Mouse (Mus musculus) embryo, embryonic 9.5 days (tissue): ENCODE data around the gene Ube2d1.
A peak's percentile ranks its signal among the peaks of the same experiment; 100 is the strongest.

Experiments used
- DNase-seq: peaks from one replicate; pipeline ENCODE4 v3.0.0-alpha.2; 2017; ENCODE audit errors: extremely low spot score

Ube2d1 gene

DNA sequence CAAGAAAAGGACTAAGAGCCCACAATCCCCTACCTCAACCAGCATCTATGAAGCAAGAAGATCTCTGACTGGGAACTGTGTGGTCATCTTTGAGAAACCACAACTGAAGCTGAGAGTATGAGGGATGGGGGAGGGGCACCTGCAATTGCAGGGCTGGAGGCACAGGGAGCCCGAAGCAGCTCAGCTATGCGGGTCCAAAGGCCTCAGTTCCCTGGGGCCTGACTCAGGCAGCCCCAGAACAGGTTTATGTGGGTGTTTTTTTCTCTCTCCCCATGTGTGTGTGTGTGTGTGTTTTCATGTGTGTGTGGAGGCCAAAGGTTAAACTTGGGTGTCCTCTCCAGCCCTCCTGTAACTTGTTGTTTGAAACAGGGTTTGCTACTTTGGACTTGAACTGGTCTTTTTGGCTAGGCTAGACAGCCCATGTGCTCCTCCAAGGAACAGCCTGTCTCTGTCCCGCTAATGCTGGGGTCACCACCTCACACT is 6.2 kb upstream of the Ube2d1 start:
- DNase-seq: no peak

DNA sequence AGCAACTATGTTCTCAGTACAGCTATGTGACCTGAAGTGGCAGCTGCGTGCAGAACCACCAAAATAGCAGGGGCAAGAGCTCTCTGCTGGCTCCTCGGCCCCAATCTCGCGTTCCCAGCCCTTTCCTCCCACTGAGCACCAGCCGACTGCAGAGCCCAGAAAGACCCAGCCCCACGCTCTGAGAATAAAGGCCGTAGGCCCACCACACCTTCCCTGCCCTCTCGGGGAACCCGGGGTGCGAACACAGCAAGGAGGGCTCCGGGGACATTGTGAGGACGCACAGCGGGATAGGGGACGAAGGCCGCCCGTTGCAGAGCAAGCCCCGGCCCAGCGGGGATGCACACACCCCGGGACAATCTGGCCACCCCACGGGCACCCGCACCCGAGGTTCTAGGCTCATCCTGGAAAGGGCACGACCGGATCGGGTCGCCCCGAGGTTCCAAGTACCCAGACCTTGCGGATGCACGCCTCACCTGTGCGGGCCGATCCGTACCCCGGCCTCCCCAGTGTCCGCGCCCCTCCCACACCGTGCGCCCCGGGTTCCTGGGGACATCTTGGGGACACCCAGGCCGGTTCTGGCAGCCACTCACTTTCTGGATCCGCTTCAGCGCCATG is 444 bp downstream of the Ube2d1 start:
- peak; percentile 66 for DNase-seq

DNA sequence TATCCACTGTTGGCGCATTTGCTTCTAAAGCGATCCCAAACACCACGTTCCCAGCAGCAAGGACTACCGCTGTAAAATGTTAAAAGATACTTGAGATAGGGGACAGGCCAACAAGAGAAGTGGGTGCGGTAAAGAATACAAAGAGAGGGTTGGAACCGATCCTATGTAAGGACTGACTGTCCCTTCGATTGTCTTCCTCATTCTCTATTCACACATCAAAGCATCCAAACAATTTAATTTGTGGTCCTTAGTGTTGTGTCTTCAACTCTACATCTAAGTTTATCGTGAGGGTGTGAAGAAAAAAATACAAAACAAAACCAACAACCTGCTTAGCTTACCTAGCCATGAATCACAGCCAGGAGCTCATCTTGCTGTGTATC is 941 bp downstream of the Ube2d1 start:
- no peak for DNase-seq

DNA sequence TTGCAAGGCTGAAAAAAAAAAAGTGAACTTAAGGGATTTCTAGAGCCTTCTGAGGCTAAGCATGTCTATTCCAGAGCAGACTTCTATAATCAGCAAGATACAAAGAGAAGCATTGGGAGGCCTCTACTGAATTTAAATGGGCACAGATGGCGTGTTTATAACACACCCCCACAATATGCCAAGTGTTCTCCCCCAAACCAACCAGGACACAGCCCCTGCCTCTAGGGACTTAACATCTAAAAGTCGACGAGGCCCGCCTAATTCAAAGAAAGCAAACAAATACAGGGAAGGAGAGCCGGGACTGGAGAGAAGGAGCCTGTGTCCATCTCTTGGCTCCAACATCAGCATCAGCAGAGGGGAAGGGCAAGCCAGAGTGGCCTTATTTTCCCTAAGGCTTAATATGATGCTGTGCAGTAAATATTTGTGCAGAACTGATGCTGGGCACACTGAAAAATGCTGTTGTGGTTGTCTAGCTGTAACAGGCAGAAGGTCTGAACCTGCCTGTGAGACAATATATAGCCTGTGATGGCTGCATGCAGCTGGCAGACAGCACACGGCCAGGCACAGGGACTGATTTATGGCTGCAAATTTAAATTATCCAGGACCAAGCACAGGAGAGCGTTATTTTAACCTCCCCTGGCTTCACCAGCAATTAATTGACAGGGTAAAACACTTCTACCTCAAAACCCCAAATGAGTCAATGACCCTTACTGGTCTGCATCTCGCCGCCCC is 11.9 kb downstream of the Ube2d1 start:
- DNase-seq: no peak

DNA sequence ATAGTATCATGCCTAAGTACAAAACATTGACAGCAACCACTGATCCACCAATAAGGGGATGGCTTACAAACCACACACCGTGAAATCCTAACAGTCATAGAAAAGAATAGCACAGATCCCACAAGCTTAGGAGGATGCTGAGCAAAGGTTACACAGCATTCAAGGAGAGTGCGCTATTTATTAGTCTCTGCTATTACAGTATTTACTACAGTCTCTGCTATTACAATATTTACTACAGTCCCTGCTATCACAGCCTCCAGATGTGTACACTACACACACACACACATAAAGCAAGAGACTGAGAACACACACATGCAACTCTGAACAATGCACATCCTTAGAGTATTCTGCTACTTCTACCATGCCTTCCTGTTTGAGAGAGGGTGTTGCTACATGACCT is 17.1 kb downstream of the Ube2d1 start:
- DNase-seq: no peak

DNA sequence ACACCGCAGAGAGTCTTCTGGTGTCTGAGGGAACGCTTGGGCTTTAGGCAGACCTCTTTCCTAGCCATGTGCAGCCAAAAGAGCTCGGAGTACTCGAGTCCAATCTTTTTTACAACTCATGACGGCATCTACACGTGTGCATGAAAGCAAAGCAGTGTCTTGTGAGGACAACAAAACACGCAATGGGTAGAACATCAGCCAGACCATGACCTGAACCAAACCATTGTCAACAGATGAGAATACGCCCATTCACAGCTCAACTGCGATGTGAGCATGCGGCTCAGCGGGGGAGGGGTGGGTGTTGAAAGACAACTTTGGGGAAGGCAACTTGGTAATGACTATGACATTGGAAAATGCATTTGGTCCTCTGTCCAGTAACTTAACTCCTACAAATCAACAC is 17.6 kb downstream of the Ube2d1 start:
- no peak for DNase-seq

DNA sequence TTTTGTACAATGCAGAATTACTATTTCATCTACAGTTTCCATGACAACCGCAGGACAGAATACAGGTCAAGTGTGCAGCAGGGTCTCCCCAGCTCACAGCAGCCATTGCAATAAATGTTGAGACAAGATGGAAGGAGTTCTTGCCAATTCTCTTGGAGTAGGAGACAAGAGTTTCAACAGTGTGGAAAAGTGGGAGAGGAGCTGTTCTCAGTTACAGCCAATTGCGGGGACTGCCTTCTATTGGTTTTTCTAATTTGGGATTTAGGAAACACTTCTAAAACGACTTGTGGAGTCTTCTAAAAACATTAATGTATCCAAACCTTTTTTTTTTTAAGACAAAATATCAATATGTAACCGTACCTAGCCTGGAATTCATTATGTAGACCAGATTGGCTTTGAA is 20.0 kb downstream of the Ube2d1 start:
- DNase-seq: no peak

DNA sequence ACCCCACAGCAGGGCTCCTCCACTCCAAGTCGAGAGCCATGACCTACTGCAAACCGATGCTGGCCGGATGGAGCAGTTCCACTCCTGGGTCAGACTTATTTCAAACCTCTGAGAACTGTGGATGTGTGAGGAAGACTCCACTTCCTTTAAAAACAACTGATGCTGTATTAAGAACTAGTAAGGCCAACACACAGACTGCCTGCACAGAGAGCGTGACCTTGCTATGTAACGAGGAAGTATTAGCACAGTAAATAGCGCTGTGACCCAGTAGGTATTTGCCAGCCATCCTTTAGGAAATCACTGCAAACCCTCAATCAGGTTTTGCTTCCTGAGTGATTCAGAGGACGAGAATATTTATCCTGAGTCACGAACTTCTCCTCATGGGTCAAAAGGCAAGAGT is 23.4 kb downstream of the Ube2d1 start:
- no peak for DNase-seq

DNA sequence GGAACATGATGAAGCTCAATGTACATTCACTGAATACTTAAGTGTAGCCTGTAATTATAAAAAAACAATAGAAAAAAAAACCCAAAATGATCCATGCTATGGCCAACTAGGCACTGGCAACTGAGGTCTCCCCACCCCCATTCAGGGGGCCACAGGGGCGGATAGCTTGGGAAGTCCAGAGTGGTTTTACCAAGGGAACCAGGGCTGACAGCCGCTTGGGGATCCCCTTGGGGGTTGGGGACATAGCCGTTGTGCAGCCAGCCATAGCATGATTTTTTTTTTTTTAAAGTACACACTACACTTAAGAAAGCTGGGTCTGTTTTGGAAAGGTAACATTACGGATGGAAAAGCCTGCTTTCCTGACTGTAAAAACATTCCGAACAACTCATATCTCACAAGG is 26.1 kb downstream of the Ube2d1 start:
- DNase-seq: no peak

DNA sequence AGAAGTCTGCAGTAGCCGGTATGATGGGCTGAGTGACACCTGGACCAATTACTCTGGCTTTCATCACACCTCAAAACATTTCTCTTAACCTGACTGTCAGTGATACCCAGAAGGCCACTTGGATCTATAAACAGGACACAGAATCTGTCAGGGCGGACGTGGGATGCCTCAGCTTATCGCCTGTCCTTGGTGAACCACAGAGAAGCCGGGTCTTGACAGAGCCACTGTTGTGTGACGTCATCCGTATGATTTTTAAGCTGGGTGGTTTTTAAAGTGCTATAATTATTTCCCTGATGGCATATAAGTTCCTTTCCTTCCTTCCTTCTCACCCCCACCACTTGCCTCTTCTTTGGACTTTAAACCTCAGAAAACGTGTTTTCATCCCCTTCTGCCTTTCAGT is 26.5 kb downstream of the Ube2d1 start:
- no peak for DNase-seq

DNA sequence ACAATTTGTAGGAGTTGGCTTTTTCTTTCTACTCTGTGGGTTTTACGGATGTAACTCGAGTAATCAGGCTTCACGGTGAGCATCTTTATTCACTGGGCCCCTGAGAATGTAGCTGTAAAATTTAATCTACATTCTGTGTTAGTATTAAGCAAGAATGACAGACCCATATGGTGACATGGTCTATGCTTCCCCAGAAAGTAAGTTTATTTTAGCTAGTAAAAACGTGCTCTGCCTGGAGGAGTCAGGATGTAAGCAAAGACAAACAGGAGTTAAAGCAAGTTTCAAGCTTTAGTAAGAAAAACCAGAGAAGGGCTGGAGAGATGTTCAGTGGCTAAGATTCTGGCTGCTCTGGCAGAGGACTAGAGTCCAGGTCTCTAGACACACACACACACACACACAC is 31.9 kb downstream of the Ube2d1 start:
- no peak for DNase-seq

DNA sequence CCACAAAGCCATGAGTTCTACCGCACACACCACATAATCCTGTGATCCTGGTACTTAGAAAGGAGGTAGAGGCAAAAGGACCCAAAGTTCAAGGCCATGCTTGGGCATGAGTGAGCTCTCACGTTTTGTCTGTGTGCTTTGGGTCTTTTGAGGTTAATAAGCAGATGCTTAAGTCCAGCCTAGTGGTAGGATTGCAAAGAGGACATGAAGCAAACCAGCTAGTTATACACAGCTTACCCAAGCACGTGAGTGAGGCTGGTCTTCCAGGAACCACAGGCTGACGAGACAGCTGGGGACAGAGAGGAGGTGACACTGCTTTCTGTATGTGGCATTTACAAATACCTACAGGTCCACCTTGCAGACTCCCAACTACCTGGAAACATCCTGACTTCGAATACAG is 32.6 kb downstream of the Ube2d1 start:
- no peak for DNase-seq

DNA sequence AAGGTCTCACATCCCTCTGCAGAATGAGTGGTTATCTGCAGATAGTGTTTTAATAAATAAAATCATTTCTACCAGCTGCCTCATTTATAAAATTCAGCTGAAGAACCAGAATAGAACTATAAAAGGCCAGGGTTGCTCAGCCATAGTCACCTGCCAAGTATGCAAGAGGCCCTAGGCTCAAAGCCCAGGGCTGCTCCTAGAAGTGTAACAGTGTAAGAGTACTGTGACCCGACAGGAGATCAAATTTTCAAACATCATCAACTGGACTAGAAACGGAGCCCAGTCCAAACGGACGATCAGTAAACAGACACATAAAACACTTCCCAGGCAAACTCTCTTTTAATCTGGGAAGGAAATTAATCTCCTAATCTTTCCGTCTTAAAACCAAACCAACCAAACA is 33.2 kb downstream of the Ube2d1 start:
- no peak for DNase-seq

DNA sequence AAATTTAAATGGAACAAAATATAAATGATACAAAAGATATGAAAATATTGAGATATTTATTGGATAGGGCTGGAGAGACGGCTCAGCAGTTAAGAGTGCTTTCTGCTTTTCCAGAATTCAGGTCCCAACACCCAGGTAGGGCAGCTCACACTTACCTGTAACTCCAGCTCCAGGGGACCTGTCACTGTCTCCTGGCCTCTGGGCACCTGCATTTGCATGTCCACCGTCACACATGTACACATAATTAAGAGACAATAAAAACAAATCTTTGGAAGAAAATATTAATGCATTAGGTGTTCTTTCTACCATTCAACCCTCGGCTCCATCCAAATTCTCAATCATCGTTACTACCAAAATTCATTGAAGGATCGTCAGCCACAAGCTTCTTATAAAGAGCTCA is 33.8 kb downstream of the Ube2d1 start:
- no peak for DNase-seq

DNA sequence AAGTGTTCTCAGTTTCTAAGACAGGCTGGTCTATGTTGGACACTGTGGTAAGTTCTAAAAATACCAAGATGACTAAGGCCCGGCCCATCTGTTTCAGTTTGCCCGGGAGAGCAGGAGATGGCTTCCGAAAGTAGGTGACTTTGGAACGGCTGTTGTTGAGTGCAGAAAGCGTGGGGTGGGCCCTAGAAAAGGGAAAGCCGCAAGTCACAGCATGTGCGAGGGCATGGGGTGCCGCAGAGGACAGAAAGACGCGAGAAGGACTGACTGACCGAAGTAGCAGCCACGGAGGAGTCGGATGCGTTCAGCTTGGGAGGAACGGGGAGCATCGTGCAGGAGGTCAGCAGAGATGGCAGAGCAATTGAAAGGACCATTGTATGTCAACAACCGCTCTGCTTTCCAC is 34.6 kb downstream of the Ube2d1 start:
- no peak for DNase-seq

DNA sequence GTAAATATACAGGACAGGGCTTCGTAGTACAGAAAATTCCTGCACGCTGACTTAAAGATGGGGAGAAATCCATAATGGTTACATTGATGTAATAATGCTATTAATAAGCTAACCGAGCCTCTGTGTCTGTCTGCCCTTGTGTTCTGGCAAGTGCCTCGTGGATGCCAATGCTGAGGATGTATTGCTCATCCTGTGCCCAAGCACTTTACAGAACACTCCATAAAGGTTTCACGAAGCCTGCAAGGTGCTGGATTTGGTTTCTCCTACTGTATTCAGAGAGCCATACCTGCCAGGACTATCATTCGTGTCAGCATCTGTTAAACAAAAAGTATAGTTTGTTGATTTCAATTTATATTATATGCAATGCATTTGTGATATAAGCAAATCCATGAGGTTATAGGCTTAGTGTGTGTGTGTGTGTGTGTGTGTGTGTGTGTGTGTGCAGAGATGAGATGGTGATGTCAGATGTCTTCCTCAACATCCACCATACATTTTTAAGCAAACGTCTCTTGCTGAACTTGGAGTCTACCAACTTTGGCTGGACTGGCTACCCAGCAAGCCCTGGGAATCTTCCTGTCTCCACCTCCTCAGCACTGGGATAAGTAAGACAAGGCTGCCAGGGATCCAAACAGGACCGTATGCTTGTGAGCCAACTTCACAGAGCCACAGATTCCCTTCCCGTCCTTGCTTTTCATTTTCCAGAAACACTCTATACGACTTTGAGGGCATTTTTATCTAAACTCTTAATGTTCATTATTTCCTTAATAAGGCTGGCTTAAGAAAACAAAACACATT is 35.8 kb downstream of the Ube2d1 start:
- no peak for DNase-seq

DNA sequence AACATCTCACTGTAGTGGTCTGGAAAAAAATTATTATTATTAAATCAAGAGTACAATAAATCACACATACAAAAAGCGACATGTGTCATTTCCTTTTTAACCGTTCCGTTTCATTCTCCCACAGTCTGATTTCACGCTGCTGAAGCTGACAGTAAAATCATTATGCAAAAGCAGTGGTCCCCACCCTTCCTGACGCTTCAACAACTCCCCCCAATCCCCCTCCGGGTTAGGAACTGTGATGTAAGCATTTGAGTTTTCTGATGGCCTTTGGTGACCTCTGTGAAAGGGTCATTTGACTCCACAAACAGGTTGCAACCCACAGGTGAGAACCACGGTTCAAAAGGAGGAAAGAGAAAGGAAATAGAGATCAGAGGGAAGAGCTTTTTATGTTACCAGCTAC is 38.1 kb downstream of the Ube2d1 start:
- DNase-seq: no peak

DNA sequence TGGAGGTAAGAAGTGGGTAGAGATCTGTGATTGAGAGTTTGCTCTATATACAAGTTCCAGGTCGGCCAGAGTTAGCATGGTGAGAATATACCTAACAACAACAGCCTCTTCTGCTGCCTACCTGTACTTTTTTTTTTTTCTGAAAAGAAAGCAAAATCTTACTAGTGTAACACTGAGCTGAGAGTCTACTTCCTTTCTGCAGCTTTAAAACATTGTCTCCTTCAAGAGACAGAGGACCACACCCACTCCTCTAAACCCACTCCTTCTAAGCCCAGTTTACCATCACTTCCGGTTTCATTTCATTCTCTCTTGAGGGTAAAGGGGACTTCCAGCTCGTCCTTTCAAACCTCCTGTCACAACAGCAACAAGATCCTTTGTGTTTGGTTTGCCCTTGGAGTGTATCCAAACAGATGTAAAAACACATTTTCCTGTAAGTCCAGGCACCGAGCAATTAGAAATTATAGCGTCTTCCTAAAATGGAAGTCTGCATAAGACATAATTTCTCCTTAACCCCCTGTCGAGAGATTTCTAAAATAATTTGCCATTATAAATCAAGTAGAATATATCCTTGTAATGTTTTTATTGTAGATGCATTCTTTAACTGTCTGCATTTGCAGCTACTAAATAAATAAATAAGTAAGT is 45.5 kb downstream of the Ube2d1 start:
- no peak for DNase-seq

DNA sequence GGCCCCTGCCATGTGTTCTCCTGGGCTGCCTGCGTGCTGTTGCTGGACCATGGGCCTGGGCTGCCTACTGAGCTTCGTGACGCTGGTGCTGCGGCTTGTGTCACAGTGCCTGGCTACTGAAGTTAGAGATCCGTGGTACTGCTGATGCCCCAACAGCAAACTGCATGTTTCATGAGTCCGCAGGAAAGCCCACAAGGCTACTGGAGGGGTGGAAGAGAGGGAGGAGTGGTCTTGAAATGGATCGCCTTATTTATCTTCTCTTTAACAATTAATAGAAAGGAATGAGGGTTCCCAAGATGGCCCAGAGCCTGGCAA is 46.9 kb downstream of the Ube2d1 start, which contains the start of gene Tfam:
Gene Tfam, minus strand, starts transcription at position 41 of the 315 bp plus-strand sequence.
- DNase-seq: no peak

DNA sequence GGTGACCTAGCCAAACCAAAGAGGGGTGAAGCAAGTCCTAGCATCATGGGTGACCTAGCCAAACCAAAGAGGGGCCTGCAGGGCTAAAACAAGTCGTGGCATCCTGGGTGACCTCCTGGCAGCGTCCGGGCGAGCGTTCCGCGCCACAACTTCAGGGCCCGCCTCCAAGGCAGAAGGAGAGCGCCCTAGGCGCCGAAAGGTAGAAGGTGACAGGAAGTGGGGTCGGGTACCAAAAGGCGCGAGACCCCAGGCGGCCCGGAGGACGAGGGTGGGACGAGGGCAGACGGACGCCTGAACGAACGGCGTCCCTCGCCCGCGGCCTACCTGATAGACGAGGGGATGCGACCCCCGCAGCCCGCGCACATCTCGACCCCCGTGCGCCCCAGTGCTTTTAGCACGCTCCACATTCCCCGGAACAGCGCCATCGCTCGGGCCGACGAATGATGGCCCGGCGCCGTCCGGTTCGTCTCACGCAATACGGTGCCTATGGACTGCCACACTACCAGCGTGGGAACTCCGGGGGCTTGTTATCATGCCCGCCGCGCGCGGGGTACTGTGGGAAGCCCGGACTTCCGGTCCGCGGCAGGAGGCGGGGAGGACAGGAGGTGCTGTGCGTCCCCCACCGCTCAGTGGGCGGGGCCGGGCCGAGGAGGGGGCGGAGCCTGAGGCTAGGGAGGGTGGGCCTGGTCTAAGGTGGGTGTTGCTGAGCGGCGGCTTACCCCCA is 47.4 kb downstream of the Ube2d1 start:
- DNase-seq: peak; percentile 99

DNA sequence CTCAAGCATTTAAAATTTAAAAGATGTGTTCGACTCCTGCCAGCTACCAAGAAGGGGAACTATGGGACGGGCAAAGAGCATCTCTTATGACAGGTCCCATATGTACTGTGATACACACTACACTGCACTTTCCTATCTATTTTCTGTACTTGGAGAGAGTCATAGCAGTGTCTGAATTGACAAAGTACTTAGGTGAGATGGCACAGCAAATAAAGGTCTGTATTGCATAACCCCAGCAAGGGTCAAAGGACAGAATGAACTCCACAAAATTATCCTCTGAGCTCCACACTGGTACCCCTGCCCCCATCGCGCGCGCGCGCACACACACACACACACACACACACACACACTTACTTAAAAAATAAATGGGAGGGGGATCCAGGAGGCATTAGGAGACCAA is 51.0 kb downstream of the Ube2d1 start:
- DNase-seq: no peak

DNA sequence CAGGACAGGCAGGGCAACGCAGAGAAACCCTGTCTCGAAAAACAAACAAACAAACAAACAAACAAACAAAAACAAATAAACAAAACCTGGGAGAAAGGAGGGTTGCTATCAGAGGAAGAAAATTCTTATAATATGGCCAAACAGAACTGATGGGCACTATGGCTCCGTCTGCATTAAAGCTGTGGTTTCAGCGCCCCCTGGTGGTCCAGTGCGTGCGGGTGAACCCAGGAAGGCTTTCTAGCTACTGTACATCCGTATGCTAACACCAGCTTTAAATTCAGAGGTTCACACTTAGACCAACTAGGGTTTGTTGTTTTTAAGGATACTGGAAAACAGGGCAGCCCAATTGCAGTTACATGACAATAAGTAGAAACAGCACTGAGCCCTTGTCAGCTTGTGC is 59.2 kb downstream of the Ube2d1 start:
- DNase-seq: peak; percentile 47
